Mouse (Mus musculus): ENCODE results near the gene Trim12c.
"Not testable (repeated sequence)": the region's sequence is repeated elsewhere in the genome, so short reads cannot be mapped to it uniquely, and the experiment has no call there.

GRCm38 (mm10) chr7:104340744-104341143 lies 12.4 kb downstream of the Trim12c start:
- not testable (repeated sequence) for TF ChIP-seq GATA1 (IDR thresholded peaks at IDR 0.05; ENCODE audit: borderline replicate concordance, low read length); FLI1 (IDR thresholded peaks at IDR 0.05; ENCODE audit: low read length)

All from megakaryocyte, embryonic 14.5 days (primary cell).